Mouse (Mus musculus): ENCODE results near the gene Enc1. TPM values are rescaled to one million over a fixed set of nuclear protein-coding genes. Genes with fewer than 3 reads are reported as not detected.
A peak's percentile ranks its signal among the peaks of the same experiment; 100 is the strongest.

The Enc1 gene
- total RNA-seq, 2 experiments from 2014 or later = 7.4 to 8.8 TPM

GRCm38 (mm10) chr13:97227795-97228194 lies 13.1 kb upstream of the Enc1 start:
- no peak for DNase-seq

- DNase-seq = no peak
Measured at GRCm38 (mm10) chr13:97230101-97230500, 10.8 kb upstream of the Enc1 start.

- DNase-seq = no peak
Measured at GRCm38 (mm10) chr13:97233092-97233491, 7.8 kb upstream of the Enc1 start.

- peak; percentile 82 to 94 for DNase-seq
Measured at GRCm38 (mm10) chr13:97234785-97235417, 6.0 kb upstream of the Enc1 start.

- DNase-seq = no peak
Measured at GRCm38 (mm10) chr13:97235911-97236310, 5.0 kb upstream of the Enc1 start.

GRCm38 (mm10) chr13:97237700-97238099 lies 3.2 kb upstream of the Enc1 start:
- no peak for DNase-seq

GRCm38 (mm10) chr13:97238181-97238981 lies 2.5 kb upstream of the Enc1 start:
- no peak for DNase-seq

- DNase-seq = peak; percentile 73 to 77
Measured at GRCm38 (mm10) chr13:97239343-97240180, 1.3 kb upstream of the Enc1 start.

GRCm38 (mm10) chr13:97240279-97240964 lies 483 bp upstream of the Enc1 start:
- peak; percentile 85 to 89 for DNase-seq

GRCm38 (mm10) chr13:97241787-97242280 lies 929 bp downstream of the Enc1 start:
- peak in 1 of 2 experiments; percentile 57 for DNase-seq

- DNase-seq = peak; percentile 40 to 60
Measured at GRCm38 (mm10) chr13:97242716-97243115, 1.8 kb downstream of the Enc1 start.

- no peak for DNase-seq
Measured at GRCm38 (mm10) chr13:97243962-97244711, 3.2 kb downstream of the Enc1 start.

GRCm38 (mm10) chr13:97244712-97245105 lies 3.8 kb downstream of the Enc1 start:
- DNase-seq = no peak

- DNase-seq = no peak
Measured at GRCm38 (mm10) chr13:97245157-97245556, 4.3 kb downstream of the Enc1 start.

- DNase-seq = no peak
Measured at GRCm38 (mm10) chr13:97246217-97246616, 5.3 kb downstream of the Enc1 start.

- no peak for DNase-seq
Measured at GRCm38 (mm10) chr13:97247754-97248153, 6.8 kb downstream of the Enc1 start.

- DNase-seq = peak in 1 of 2 experiments; percentile 69
Measured at GRCm38 (mm10) chr13:97249051-97249461, 8.2 kb downstream of the Enc1 start.

- DNase-seq = no peak
Measured at GRCm38 (mm10) chr13:97249507-97250078, 8.7 kb downstream of the Enc1 start.

- DNase-seq = no peak
Measured at GRCm38 (mm10) chr13:97250148-97250547, 9.2 kb downstream of the Enc1 start.

GRCm38 (mm10) chr13:97250551-97251380 lies 9.9 kb downstream of the Enc1 start:
- DNase-seq = no peak
